Mouse (Mus musculus): Measurements from ENCODE around the gene Prrg4. TPM values are rescaled to one million over a fixed set of nuclear protein-coding genes. Genes with fewer than 3 reads are reported as not detected.

Prrg4 gene
- total and polyA plus RNA-seq, 3 experiments, result 13.9 to 24.4 (median 21.0) TPM

- TF ChIP-seq MAZ (IDR thresholded peaks at IDR 0.05; ENCODE audit: low read depth, low read length) (peak; percentile 34; the same call in 1 of the 2 replicates), MEF2A (IDR thresholded peaks at IDR 0.05; ENCODE audit: borderline replicate concordance, low read depth, low read length) (peak; percentile 83), ZC3H11A (IDR thresholded peaks at IDR 0.05; ENCODE audit: low read depth, low read length) (no peak), POLR2AphosphoS2 (IDR thresholded peaks at IDR 0.05; ENCODE audit: low read depth, low read length) (no peak), UBTF (IDR thresholded peaks at IDR 0.05; ENCODE audit: low read depth, low read length) (peak; percentile 18; the same call in 1 of the 2 replicates), PAX5 (IDR thresholded peaks at IDR 0.05; ENCODE audit: low read length) (no peak), KAT2A (IDR thresholded peaks at IDR 0.05; ENCODE audit: insufficient replicate concordance, low read length) (0 out of 2 replicates have a peak, but pooled peaks have one; percentile 27), JUN (IDR thresholded peaks at IDR 0.05; ENCODE audit: insufficient read depth, low read depth, low read length) (no peak), USF2 (conservative IDR thresholded peaks at IDR 0.05; ENCODE audit: low read depth, low read length) (no peak), GABPA (IDR thresholded peaks at IDR 0.05; ENCODE audit: insufficient replicate concordance, low read depth, low read length) (no peak), ETS1 (conservative IDR thresholded peaks at IDR 0.05; ENCODE audit: low read depth, low read length) (peak; percentile 75)
These were observed 1.2 kb downstream of the Prrg4 start (continued) for GRCm38 (mm10) chr2:104848235-104849161.

DNA sequence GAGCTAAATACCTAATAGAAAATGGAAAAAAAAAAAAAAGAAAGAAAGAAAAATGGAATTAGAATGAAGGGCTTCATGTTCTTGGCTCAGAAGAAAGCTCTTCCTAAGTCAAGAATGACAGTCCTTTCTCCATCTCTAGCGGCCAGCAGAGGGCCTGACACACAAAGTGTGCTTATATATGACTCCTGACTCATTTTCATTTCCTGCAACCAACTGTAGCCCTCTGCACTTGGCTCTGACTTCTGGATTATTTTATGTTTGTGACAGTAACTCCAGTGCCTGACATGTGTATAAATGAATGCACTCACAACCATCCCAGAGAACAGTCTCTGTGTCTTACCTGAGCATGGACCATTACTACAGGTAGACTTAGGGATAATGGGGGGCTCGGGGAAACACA is 2.0 kb downstream of the Prrg4 start:
- peaks cover 6 to 14% of the 10 kb centered on the region in 2 experiments for H3K4me1 ChIP-seq (ENCODE audit: control insufficient read depth in 1 of 2, insufficient read depth in 2 of 2)
- in situ Hi-C loops (cut with MboI; ENCODE audit: low pct_ligation_motif_present, low pct_unique_long_range_greater_than_20kb, low sequenced_read_pairs) (no loop called here), dilution Hi-C loops (cut with MboI; ENCODE audit: extremely low pct_ligation_motif_present, extremely low pct_unique_long_range_greater_than_20kb, low sequenced_read_pairs) (no loop called here)
- no peaks in the 10 kb centered on the region for H3K79me2 ChIP-seq (replicated peaks; ENCODE audit: control insufficient read depth, extremely low read depth, insufficient read depth, poor library complexity, severe bottlenecking)
- H3K4me2 ChIP-seq (ENCODE audit: insufficient read depth, low read depth, poor library complexity, severe bottlenecking), result peak overlapping the region; percentile 54
- no peaks in the 10 kb centered on the region for H3K9me3 ChIP-seq (replicated peaks; ENCODE audit: low read length)
- H3K36me3 ChIP-seq (replicated peaks in 1 of 2; ENCODE audit: control insufficient read depth in 1 of 2, insufficient read depth in 1 of 2, low read length in 1 of 2), result peaks cover 7 to 32% of the 10 kb centered on the region in 2 experiments
- H3K9ac ChIP-seq (ENCODE audit: insufficient read depth, low read depth), result peak overlapping the region; percentile 86; the same call in 1 of the 2 replicates
- peaks cover 3% of the 10 kb centered on the region for H3K27me3 ChIP-seq (replicated peaks)
- H3K4me3 ChIP-seq (replicated peaks in 1 of 3; ENCODE audit: low read depth in 2 of 3, low read length in 2 of 3, poor library complexity in 1 of 3), result peak overlapping the region; percentile 81 to 95 (median 83)
- H3K27ac ChIP-seq (ENCODE audit: insufficient read depth, low read depth), result peak overlapping the region; percentile 93
- DNase-seq (ENCODE audit: extremely low read depth), result peak; percentile 83
- TF ChIP-seq KAT2A (IDR thresholded peaks at IDR 0.05; ENCODE audit: insufficient replicate concordance, low read length) (no peak), USF2 (conservative IDR thresholded peaks at IDR 0.05; ENCODE audit: low read depth, low read length) (no peak), UBTF (IDR thresholded peaks at IDR 0.05; ENCODE audit: low read depth, low read length) (no peak), JUN (IDR thresholded peaks at IDR 0.05; ENCODE audit: insufficient read depth, low read depth, low read length) (0 out of 2 replicates have a peak, but pooled peaks have one; percentile 4), GABPA (IDR thresholded peaks at IDR 0.05; ENCODE audit: insufficient replicate concordance, low read depth, low read length) (no peak), ZNF384 (IDR thresholded peaks at IDR 0.05; ENCODE audit: low read depth, low read length) (no peak), ELF1 (IDR thresholded peaks at IDR 0.05; ENCODE audit: low read depth, low read length) (peak; percentile 15; the same call in 1 of the 2 replicates), TBP (conservative IDR thresholded peaks at IDR 0.05; ENCODE audit: low read depth, low read length) (0 out of 2 replicates have a peak, but pooled peaks have one; percentile 56), E2F4 (IDR thresholded peaks at IDR 0.05; ENCODE audit: insufficient replicate concordance, low read depth, low read length) (no peak), BHLHE40 (IDR thresholded peaks at IDR 0.05; ENCODE audit: low read depth, low read length) (peak; percentile 57; the same call in 1 of the 2 replicates), PAX5 (IDR thresholded peaks at IDR 0.05; ENCODE audit: low read length) (no peak), CTCF (conservative IDR thresholded peaks at IDR 0.05 in 1 of 2, IDR thresholded peaks at IDR 0.05 in 1 of 2; ENCODE audit: low read depth in 2 of 2, low read length in 2 of 2) (peak; percentile 37 to 75; a peak in 3 of 4 replicates), IRF4 (IDR thresholded peaks at IDR 0.05; ENCODE audit: low read depth, low read length) (peak; percentile 56), TCF12 (IDR thresholded peaks at IDR 0.05; ENCODE audit: low read depth, low read length) (0 out of 2 replicates have a peak, but pooled peaks have one; percentile 11), MXI1 (IDR thresholded peaks at IDR 0.05; ENCODE audit: low read depth, low read length) (no peak), SIN3A (IDR thresholded peaks at IDR 0.05; ENCODE audit: low read length) (peak; percentile 52; the same call in 1 of the 2 replicates), ZKSCAN1 (IDR thresholded peaks at IDR 0.05; ENCODE audit: borderline replicate concordance, low read depth, low read length) (no peak), ZMIZ1 (IDR thresholded peaks at IDR 0.05; ENCODE audit: low read depth, low read length) (no peak), MAZ (IDR thresholded peaks at IDR 0.05; ENCODE audit: low read depth, low read length) (0 out of 2 replicates have a peak, but pooled peaks have one; percentile 10), MAFK (IDR thresholded peaks at IDR 0.05; ENCODE audit: insufficient replicate concordance, low read length) (no peak), HCFC1 (IDR thresholded peaks at IDR 0.05; ENCODE audit: low read depth, low read length) (no peak), MYC (IDR thresholded peaks at IDR 0.05; ENCODE audit: low read depth, low read length) (peak; percentile 58; the same call in 1 of the 2 replicates), CHD2 (IDR thresholded peaks at IDR 0.05; ENCODE audit: low read length) (0 out of 2 replicates have a peak, but pooled peaks have one; percentile 21), EP300 (IDR thresholded peaks at IDR 0.05; ENCODE audit: low read length) (0 out of 2 replicates have a peak, but pooled peaks have one; percentile 23), NRF1 (IDR thresholded peaks at IDR 0.05; ENCODE audit: low read depth, low read length) (no peak), MAX (IDR thresholded peaks at IDR 0.05; ENCODE audit: low read length) (0 out of 2 replicates have a peak, but pooled peaks have one; percentile 27), POLR2AphosphoS2 (IDR thresholded peaks at IDR 0.05; ENCODE audit: low read depth, low read length) (no peak), JUND (conservative IDR thresholded peaks at IDR 0.05; ENCODE audit: low read depth, low read length) (peak; percentile 51), ZC3H11A (IDR thresholded peaks at IDR 0.05; ENCODE audit: low read depth, low read length) (no peak)

Measured in CH12.LX (cell line).